Mouse (Mus musculus) activated CD4-positive, CD25-positive, alpha-beta regulatory T cell, adult 4 months (primary cell): ENCODE measurements around the gene Pign. TPM values are rescaled to one million over a fixed set of nuclear protein-coding genes. Genes with fewer than 3 reads are reported as not detected.
A peak's percentile ranks its signal among the peaks of the same experiment; 100 is the strongest.

Experiments used
- ATAC-seq: one replicate; pipeline ENCODE4 v1.8.0; 2017
- polyA plus RNA-seq, 2 experiments: library from polyadenylated mRNA; unstranded; fragments of 100-300 nt; shearing (Covaris generic); gene quantifications; one replicate each; pipeline ENCODE4 v1.2.1; 2017

The Pign gene
- polyA plus RNA-seq, 2 experiments from 2014 or later, result 13.6 to 15.8 TPM

- no peak for ATAC-seq
Measured at GRCm38 (mm10) chr1:105563821-105564220, 99.7 kb downstream of the Pign start.

- no peak for ATAC-seq
Measured at GRCm38 (mm10) chr1:105556078-105556477, 107.4 kb downstream of the Pign start.

GRCm38 (mm10) chr1:105555192-105555718, 108.2 kb downstream of the Pign start:
- no peak for ATAC-seq

- ATAC-seq, result no peak
Measured at GRCm38 (mm10) chr1:105553130-105553529, 110.3 kb downstream of the Pign start.

GRCm38 (mm10) chr1:105550163-105550562, 113.3 kb downstream of the Pign start:
- no peak for ATAC-seq

GRCm38 (mm10) chr1:105549648-105550047, 113.8 kb downstream of the Pign start:
- no peak for ATAC-seq

- peak; percentile 69 for ATAC-seq
Measured at GRCm38 (mm10) chr1:105543051-105543450, 120.4 kb downstream of the Pign start.

- no peak for ATAC-seq
Measured at GRCm38 (mm10) chr1:105523768-105524167, 139.7 kb downstream of the Pign start.

- ATAC-seq, result no peak
Measured at GRCm38 (mm10) chr1:105522321-105522720, 141.2 kb downstream of the Pign start.

- no peak for ATAC-seq
Measured at GRCm38 (mm10) chr1:105518101-105518500, 145.4 kb downstream of the Pign start.

GRCm38 (mm10) chr1:105507116-105507515, 156.4 kb downstream of the Pign start:
- ATAC-seq, result no peak

GRCm38 (mm10) chr1:105492626-105493025, 170.9 kb downstream of the Pign start:
- no peak for ATAC-seq

- ATAC-seq, result no peak
Measured at GRCm38 (mm10) chr1:105489456-105489855, 174.0 kb downstream of the Pign start.

- ATAC-seq, result no peak
Measured at GRCm38 (mm10) chr1:105487037-105487436, 176.4 kb downstream of the Pign start.

Other genes starting within 250 kb of the Pign start
- 10 to 100 TPM; 34.6 to 49.6 TPM for gene Relch, start 184 bp upstream of the Pign start, polyA plus RNA-seq
- under 1 TPM in 1 of 2 experiments, not detected in 1; 0.08 TPM for gene Tnfrsf11a, start 117.0 kb upstream of the Pign start, polyA plus RNA-seq